Mouse (Mus musculus) forebrain, postnatal 0 days (tissue): ENCODE results near the gene Mapk12. TPM values are rescaled to one million over a fixed set of nuclear protein-coding genes. Genes with fewer than 3 reads are reported as not detected.

Experiments used
- ATAC-seq: fragments of 200-750 bp; cut with Nextera tagmentation; 2 replicates; pipeline ENCODE4 v1.8.0; 2017; ENCODE audit warnings: mild to moderate bottlenecking, moderate library complexity
- DNase-seq: peaks from one replicate; pipeline ENCODE4 v3.0.0-alpha.2; 2015
- H3K27ac ChIP-seq: fragments of 300-500 bp; sonication (generic); 2 replicates; pipeline ENCODE4 v1.5.1; 2014; ENCODE audit warnings: low read depth, mild to moderate bottlenecking, antibody characterized with exemption, low read length, moderate library complexity, mixed read lengths
- H3K27me3 ChIP-seq: fragments of 300-500 bp; sonication (generic); 2 replicates; pipeline ENCODE4 v1.6.1; 2014; ENCODE audit warnings: mild to moderate bottlenecking, low read length, mixed read lengths; ENCODE audit not compliant: insufficient read depth
- H3K36me3 ChIP-seq: fragments of 300-500 bp; sonication (generic); 2 replicates; pipeline ENCODE4 v1.6.1; 2014; ENCODE audit warnings: mild to moderate bottlenecking, moderate library complexity; ENCODE audit not compliant: insufficient read depth
- H3K4me1 ChIP-seq: fragments of 300-500 bp; sonication (generic); 2 replicates; pipeline ENCODE4 v1.6.1; 2014; ENCODE audit warnings: antibody characterized with exemption; ENCODE audit not compliant: insufficient read depth
- H3K4me2 ChIP-seq: fragments of 300-500 bp; sonication (generic); 2 replicates; pipeline ENCODE4 v1.6.1; 2014; ENCODE audit warnings: low read depth, mild to moderate bottlenecking, moderate library complexity
- H3K4me3 ChIP-seq: fragments of 300-500 bp; sonication (generic); 2 replicates; pipeline ENCODE4 v1.5.1; 2014; ENCODE audit warnings: low read depth, low read length, mixed read lengths
- H3K9ac ChIP-seq: fragments of 300-500 bp; sonication (generic); 2 replicates; pipeline ENCODE4 v1.6.1; 2014; ENCODE audit warnings: mild to moderate bottlenecking
- H3K9me3 ChIP-seq: fragments of 300-500 bp; sonication (generic); 2 replicates; pipeline ENCODE4 v1.6.1; 2016; ENCODE audit warnings: low read length
- CTCF ChIP-seq: sonication (generic); IDR thresholded peaks from 2 replicates; pipeline ENCODE4 v1.5.1; 2016; ENCODE audit warnings: antibody characterized with exemption, control low read depth, low read depth
- WGBS: fragments of 180-500 bp; shearing (Covaris S2); extraction: QIAGEN DNeasy Blood & Tissue Kit; methylation state at CpG from one replicate; pipeline ENCODE4 v1.1.7; 2014; 5-methylcytosine and 5-hydroxymethylcytosine counted together
- polyA plus RNA-seq: library from polyadenylated mRNA; unstranded; fragments of >200 nt; fragmentation: Nextera tagmentation; extraction: Ambion mirVana; gene quantifications from 2 replicates; pipeline ENCODE4 v1.2.1, GENCODE M21; 2015
- total RNA-seq: library from RNA; depleted of rRNA; stranded (reverse); fragments of >200 nt; gene quantifications from 2 replicates; pipeline ENCODE4 v1.2.3, GENCODE M21; 2014

The Mapk12 gene
- total and polyA plus RNA-seq, 2 experiments from 2014 or later = 2.0 to 3.4 TPM

GRCm38 (mm10) chr15:89141443-89141842, 940 bp upstream of the Mapk12 start:
- H3K36me3 ChIP-seq = peaks cover 14% of the 10 kb centered on the region
- 0 out of 2 replicates have a peak overlapping the region, but pooled peaks have one; percentile 91 for H3K4me2 ChIP-seq
- no peak overlapping the region for H3K27ac ChIP-seq
- 30% methylated on average over 5 of the region's 5 CpGs for WGBS
- DNase-seq = no peak
- H3K9me3 ChIP-seq = no peaks in the 10 kb centered on the region
- peaks cover 10% of the 10 kb centered on the region; the same call in 1 of the 2 replicates for H3K4me1 ChIP-seq
- H3K9ac ChIP-seq = no peak overlapping the region
- no peak overlapping the region for H3K4me3 ChIP-seq
- H3K27me3 ChIP-seq = peaks cover 5% of the 10 kb centered on the region; the same call in 1 of the 2 replicates
- no peak for ATAC-seq
- TF ChIP-seq CTCF = no peak

- Histone ChIP-seq H3K36me3 (peaks cover 11% of the 10 kb centered on the region; the same call in 1 of the 2 replicates), H3K27ac (no peak overlapping the region), H3K27me3 (peaks cover 5% of the 10 kb centered on the region; the same call in 1 of the 2 replicates), H3K4me1 (0 out of 2 replicates have a peak, but pooled peaks cover 7% of the 10 kb centered on the region), H3K9me3 (no peaks in the 10 kb centered on the region), H3K4me3 (peak overlapping the region; percentile 36), H3K4me2 (peak overlapping the region; percentile 91), H3K9ac (peak overlapping the region; percentile 41)
- under 1% methylated on average over 50 of the region's 53 CpGs for WGBS
- peak; percentile 36; the same call in 1 of the 2 replicates for ATAC-seq
- DNase-seq = no peak
- no peak for TF ChIP-seq CTCF
Measured at GRCm38 (mm10) chr15:89140048-89140658, 350 bp downstream of the Mapk12 start.

GRCm38 (mm10) chr15:89138531-89138930, 2.0 kb downstream of the Mapk12 start:
- H3K4me1 ChIP-seq = 0 out of 2 replicates have a peak, but pooled peaks cover 7% of the 10 kb centered on the region
- H3K36me3 ChIP-seq = no peaks in the 10 kb centered on the region
- DNase-seq (no peak), ATAC-seq (no peak)
- no peak overlapping the region for H3K4me3 ChIP-seq
- no peak overlapping the region for H3K27ac ChIP-seq
- H3K9me3 ChIP-seq = no peaks in the 10 kb centered on the region
- no peak overlapping the region for H3K4me2 ChIP-seq
- H3K27me3 ChIP-seq = peaks cover 5% of the 10 kb centered on the region; the same call in 1 of the 2 replicates
- H3K9ac ChIP-seq = no peak overlapping the region
- 93% methylated on average over 6 of the region's 6 CpGs for WGBS
- TF ChIP-seq CTCF = no peak

GRCm38 (mm10) chr15:89138046-89138405, 2.5 kb downstream of the Mapk12 start:
- H3K27ac ChIP-seq = no peak overlapping the region
- H3K4me2 ChIP-seq = no peak overlapping the region
- WGBS = 96% methylated on average over 7 of the region's 7 CpGs
- 0 out of 2 replicates have a peak, but pooled peaks cover 7% of the 10 kb centered on the region for H3K4me1 ChIP-seq
- no peak for TF ChIP-seq CTCF
- ATAC-seq (no peak), DNase-seq (no peak)
- no peaks in the 10 kb centered on the region for H3K36me3 ChIP-seq
- no peak overlapping the region for H3K9ac ChIP-seq
- H3K4me3 ChIP-seq = no peak overlapping the region
- no peaks in the 10 kb centered on the region for H3K9me3 ChIP-seq
- H3K27me3 ChIP-seq = peaks cover 5% of the 10 kb centered on the region; the same call in 1 of the 2 replicates

GRCm38 (mm10) chr15:89137378-89138045, 3.0 kb downstream of the Mapk12 start:
- H3K4me2 ChIP-seq = no peak overlapping the region
- 0 out of 2 replicates have a peak, but pooled peaks cover 7% of the 10 kb centered on the region for H3K4me1 ChIP-seq
- no peak overlapping the region for H3K9ac ChIP-seq
- H3K9me3 ChIP-seq = no peaks in the 10 kb centered on the region
- no peaks in the 10 kb centered on the region for H3K36me3 ChIP-seq
- peaks cover 5% of the 10 kb centered on the region; the same call in 1 of the 2 replicates for H3K27me3 ChIP-seq
- no peak for TF ChIP-seq CTCF
- WGBS = 74% methylated on average over 11 of the region's 11 CpGs
- no peak for DNase-seq
- ATAC-seq = no peak
- no peak overlapping the region for H3K4me3 ChIP-seq
- H3K27ac ChIP-seq = no peak overlapping the region

- peaks cover 4% of the 10 kb centered on the region; the same call in 1 of the 2 replicates for H3K36me3 ChIP-seq
- no peak overlapping the region for H3K4me3 ChIP-seq
- no peak for ATAC-seq
- 0 out of 2 replicates have a peak, but pooled peaks cover 7% of the 10 kb centered on the region for H3K4me1 ChIP-seq
- H3K27ac ChIP-seq = no peak overlapping the region
- WGBS = 95% methylated on average over 5 of the region's 5 CpGs
- TF ChIP-seq CTCF = no peak
- H3K4me2 ChIP-seq = no peak overlapping the region
- H3K27me3 ChIP-seq = peaks cover 5% of the 10 kb centered on the region; the same call in 1 of the 2 replicates
- H3K9me3 ChIP-seq = no peaks in the 10 kb centered on the region
- no peak overlapping the region for H3K9ac ChIP-seq
- no peak for DNase-seq
Measured at GRCm38 (mm10) chr15:89136461-89137155, 3.9 kb downstream of the Mapk12 start.

- no peak for TF ChIP-seq CTCF
- Histone ChIP-seq H3K27ac (no peak overlapping the region), H3K4me1 (peaks cover 7% of the 10 kb centered on the region; the same call in 1 of the 2 replicates), H3K4me2 (no peak overlapping the region), H3K9me3 (no peaks in the 10 kb centered on the region), H3K9ac (no peak overlapping the region), H3K4me3 (no peak overlapping the region), H3K36me3 (peaks cover 4% of the 10 kb centered on the region; the same call in 1 of the 2 replicates), H3K27me3 (no peaks in the 10 kb centered on the region)
- ATAC-seq (no peak), DNase-seq (no peak)
- WGBS = 89% methylated on average over 3 of the region's 3 CpGs
Measured at GRCm38 (mm10) chr15:89131316-89131715, 9.2 kb downstream of the Mapk12 start.
